Mouse (Mus musculus): ENCODE measurements around the gene Olfr1054.

GRCm38 (mm10) chr2:86335333-86335732 is at the start of gene Olfr1054:
- TF ChIP-seq POLR2A (IDR thresholded peaks at IDR 0.05; ENCODE audit: control insufficient read depth, low read depth, low read length) (no peak), CTCF (IDR thresholded peaks at IDR 0.05; ENCODE audit: control insufficient read depth, insufficient read depth, insufficient replicate concordance, low read depth, low read length) (no peak)

Measured in testis, adult 2 months (tissue).